Mouse (Mus musculus) G1E (cell line): ENCODE measurements around the gene Nr1h4.

Experiments used
- CTCF ChIP-seq: IDR thresholded peaks from 2 replicates; pipeline ENCODE4 v1.5.1; 2012; ENCODE audit warnings: low read depth, low read length, inconsistent platforms, mixed read lengths
- GATA1 ChIP-seq: IDR thresholded peaks from 2 replicates; pipeline ENCODE4 v1.6.1; 2012; ENCODE audit warnings: borderline replicate concordance, low read length, inconsistent platforms, mixed read lengths
- GATA2 ChIP-seq: IDR thresholded peaks from 2 replicates; pipeline ENCODE4 v1.6.1; 2012; ENCODE audit warnings: low read depth, low read length, inconsistent platforms, borderline replicate concordance
- POLR2AphosphoS5 ChIP-seq: IDR thresholded peaks from 2 replicates; pipeline ENCODE4 v1.6.1; 2012; ENCODE audit warnings: low read depth, low read length, inconsistent platforms; ENCODE audit not compliant: insufficient replicate concordance
- TAL1 ChIP-seq: conservative IDR thresholded peaks from 2 replicates; pipeline ENCODE4 v1.6.1; 2012; ENCODE audit warnings: low read depth, low read length, inconsistent platforms, mixed read lengths

DNA sequence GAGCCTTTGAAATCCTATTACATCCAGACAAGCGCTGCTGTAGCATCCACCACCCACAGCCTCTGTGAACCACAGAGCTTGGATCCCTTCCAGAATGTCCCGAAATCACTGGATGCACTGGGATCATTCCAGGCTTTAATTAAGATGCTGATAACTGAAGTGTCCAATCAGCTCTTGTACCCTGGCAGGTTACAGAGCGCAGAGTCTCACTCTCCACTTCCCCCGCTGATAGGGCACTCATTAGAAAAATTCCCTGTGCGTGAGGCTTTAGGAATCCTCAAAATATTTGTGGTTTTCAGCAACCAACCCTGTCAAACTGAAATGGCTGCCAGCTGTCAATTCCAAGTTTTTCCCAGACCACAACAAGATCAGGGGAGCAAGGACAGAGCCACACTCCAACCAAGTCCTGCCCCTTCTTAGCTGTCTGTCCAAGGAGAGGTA, 2.2 kb downstream of the Nr1h4 start:
- TF ChIP-seq CTCF (no peak), POLR2AphosphoS5 (no peak), GATA2 (no peak), GATA1 (no peak), TAL1 (no peak)
